Mouse (Mus musculus) heart, postnatal 25 days (tissue): ENCODE measurements around the gene Zfp362. TPM values are rescaled to one million over a fixed set of nuclear protein-coding genes. Genes with fewer than 3 reads are reported as not detected.

ENCODE experiments used
- DNase-seq: peaks from one replicate; pipeline ENCODE4 v3.0.0; 2022; ENCODE audit warnings: low spot score
- intact Hi-C: fragments of 180-260 bp; cut with DNase I; formaldehyde crosslinking; loops from one replicate; pipeline ENCODE4 v1.15.1; 2025
- total RNA-seq, 2 experiments: library from RNA; stranded (reverse); gene quantifications; 2 replicates each; pipeline ENCODE4 v1.2.3; 2021

The Zfp362 gene
- total RNA-seq, 2 experiments from 2014 or later, result 12.8 to 13.0 TPM

GRCm38 (mm10) chr4:128769569-128770355, 36.1 kb downstream of the Zfp362 start:
- DNase-seq, result no peak
- intact Hi-C loops, result loop anchor here (5.0 kb wide), 1 partner anchor 32 kb away; no protein-coding TSS in a partner anchor

- DNase-seq, result no peak
- intact Hi-C loops, result no loop called here
These were observed 37.7 kb downstream of the Zfp362 start for GRCm38 (mm10) chr4:128768120-128768519.

GRCm38 (mm10) chr4:128766929-128767328, 38.9 kb downstream of the Zfp362 start:
- no peak for DNase-seq
- intact Hi-C loops, result no loop called here

GRCm38 (mm10) chr4:128760029-128760428, 45.8 kb downstream of the Zfp362 start:
- intact Hi-C loops, result no loop called here
- DNase-seq, result no peak

- intact Hi-C loops, result loop anchor here (5.0 kb wide), 1 partner anchor 47 kb away; no protein-coding TSS in a partner anchor
- DNase-seq, result no peak
These were observed 46.6 kb downstream of the Zfp362 start for GRCm38 (mm10) chr4:128759214-128759613.

GRCm38 (mm10) chr4:128755900-128756299, 49.9 kb downstream of the Zfp362 start:
- DNase-seq, result no peak
- intact Hi-C loops, result loop anchor here (5.0 kb wide), 1 partner anchor 44 kb away; no protein-coding TSS in a partner anchor

- DNase-seq, result no peak
- intact Hi-C loops, result loop anchor here (5.0 kb wide), 1 partner anchor 43 kb away; no protein-coding TSS in a partner anchor
These were observed 50.8 kb downstream of the Zfp362 start, which contains the start of gene A3galt2 for GRCm38 (mm10) chr4:128755064-128755463. TSS of gene A3galt2 (plus strand) at chr4:128755364.

GRCm38 (mm10) chr4:128753571-128753970, 52.3 kb downstream of the Zfp362 start:
- intact Hi-C loops, result no loop called here
- DNase-seq, result no peak

- DNase-seq, result no peak
- intact Hi-C loops, result no loop called here
These were observed 53.7 kb downstream of the Zfp362 start for GRCm38 (mm10) chr4:128752031-128752757.

- intact Hi-C loops, result no loop called here
- no peak for DNase-seq
These were observed 54.8 kb downstream of the Zfp362 start for GRCm38 (mm10) chr4:128751006-128751405.

GRCm38 (mm10) chr4:128748309-128748708, 57.5 kb downstream of the Zfp362 start:
- intact Hi-C loops, result no loop called here
- no peak for DNase-seq

- DNase-seq, result no peak
- intact Hi-C loops, result no loop called here
These were observed 58.1 kb downstream of the Zfp362 start for GRCm38 (mm10) chr4:128747614-128748270.

- no peak for DNase-seq
- intact Hi-C loops, result no loop called here
These were observed 60.7 kb downstream of the Zfp362 start for GRCm38 (mm10) chr4:128745160-128745559.

- intact Hi-C loops, result no loop called here
- no peak for DNase-seq
These were observed 62.7 kb downstream of the Zfp362 start for GRCm38 (mm10) chr4:128743031-128743626.

GRCm38 (mm10) chr4:128742379-128742970, 63.4 kb downstream of the Zfp362 start:
- intact Hi-C loops, result no loop called here
- no peak for DNase-seq

GRCm38 (mm10) chr4:128741906-128742305, 63.9 kb downstream of the Zfp362 start:
- no peak for DNase-seq
- intact Hi-C loops, result no loop called here

GRCm38 (mm10) chr4:128740878-128741277, 65.0 kb downstream of the Zfp362 start:
- intact Hi-C loops, result no loop called here
- no peak for DNase-seq

GRCm38 (mm10) chr4:128737825-128738610, 67.8 kb downstream of the Zfp362 start:
- DNase-seq, result no peak
- intact Hi-C loops, result loop anchor here (5.0 kb wide), 1 partner anchor 34 kb away; no protein-coding TSS in a partner anchor

- intact Hi-C loops, result loop anchor here (5.0 kb wide), 1 partner anchor 35 kb away; no protein-coding TSS in a partner anchor
- DNase-seq, result no peak
These were observed 68.7 kb downstream of the Zfp362 start for GRCm38 (mm10) chr4:128737137-128737589.
